Mouse (Mus musculus) gastrocnemius, postnatal 4 days (tissue): Measurements from ENCODE around the gene Tbx4. TPM values are rescaled to one million over a fixed set of nuclear protein-coding genes. Genes with fewer than 3 reads are reported as not detected.

Experiments used
- DNase-seq, 2 experiments: peaks; one replicate each; pipeline ENCODE4 v3.0.0; 2021 to 2022; ENCODE audit warnings: low spot score in 2 of 2, mixed read lengths in 2 of 2
- total RNA-seq, 2 experiments: library from RNA; stranded (reverse); gene quantifications; 2 replicates each; pipeline ENCODE4 v1.2.3; 2021

The Tbx4 gene
- total RNA-seq, 2 experiments from 2014 or later = 5.8 to 6.2 TPM

DNA sequence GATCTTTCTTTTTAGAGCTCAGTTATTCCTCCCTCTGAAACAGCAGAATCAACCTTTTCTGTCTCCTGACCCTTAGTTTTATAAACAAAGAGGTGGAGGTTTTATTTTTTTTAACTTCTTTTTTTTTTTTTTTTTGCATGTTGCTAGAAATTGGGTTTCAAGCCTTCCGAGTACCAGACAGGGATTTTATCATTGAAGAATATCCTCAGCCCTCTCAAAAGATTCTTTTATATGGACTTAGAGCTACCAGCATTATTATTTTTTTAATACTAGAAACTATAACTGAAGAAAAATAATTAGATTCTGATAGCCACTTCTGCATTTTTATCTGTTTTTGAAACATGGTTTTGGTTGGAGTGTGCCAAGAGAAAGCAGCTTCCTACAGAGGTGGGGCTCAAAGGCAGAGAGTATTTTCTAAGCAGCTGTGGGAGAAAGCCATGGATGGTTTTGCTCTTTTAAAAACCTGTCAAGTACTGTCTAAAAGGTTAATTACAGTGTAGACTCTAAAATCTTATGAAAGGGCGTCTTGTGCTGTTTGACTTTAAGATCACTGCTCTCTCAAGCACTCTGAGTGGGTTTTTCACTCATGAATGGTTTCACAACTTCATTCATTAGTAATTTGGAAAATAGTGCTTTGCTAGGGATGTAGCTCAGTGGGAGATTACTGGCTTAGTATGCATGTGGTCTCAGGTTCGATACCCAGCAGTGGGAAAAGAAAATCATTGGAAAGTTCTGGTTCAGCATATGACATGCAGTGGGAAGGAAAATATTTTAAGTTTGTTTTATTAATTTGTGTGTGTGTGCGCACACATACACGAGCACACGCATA is 70.9 kb downstream of the Tbx4 start:
- DNase-seq = no peak

GRCm38 (mm10) chr11:85959837-85960236 is 73.6 kb downstream of the Tbx4 start:
- no peak for DNase-seq

DNA sequence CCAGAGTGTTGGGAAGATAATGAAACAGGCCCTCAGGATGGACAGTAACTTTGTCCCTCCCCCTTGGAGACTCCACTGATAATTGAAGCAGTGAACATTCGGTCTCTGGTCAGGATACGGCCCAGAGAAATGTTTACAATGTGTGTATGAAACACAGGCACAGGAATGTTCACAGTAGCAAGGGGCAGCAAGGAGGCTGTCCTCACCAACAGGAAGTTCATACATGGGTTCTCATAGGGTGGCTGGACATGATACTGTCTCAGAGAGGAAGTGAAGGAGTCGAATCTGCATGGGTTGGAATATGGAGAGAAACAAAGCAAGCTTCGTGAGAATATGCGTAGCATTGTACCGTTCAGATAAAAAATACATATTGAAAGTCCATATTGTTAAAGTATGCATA is 74.1 kb downstream of the Tbx4 start:
- no peak for DNase-seq

- DNase-seq = no peak
Measured at GRCm38 (mm10) chr11:85961498-85961897, 75.3 kb downstream of the Tbx4 start.

Other genes with a start within 250 kb of the Tbx4 start
- 10 to 100 TPM; 17.1 to 20.8 TPM for gene Tbx2, start 53.9 kb upstream of the Tbx4 start, total RNA-seq
- not detected for gene Gm11444, start 36.1 kb upstream of the Tbx4 start, total RNA-seq